In the genomic region with DNA sequence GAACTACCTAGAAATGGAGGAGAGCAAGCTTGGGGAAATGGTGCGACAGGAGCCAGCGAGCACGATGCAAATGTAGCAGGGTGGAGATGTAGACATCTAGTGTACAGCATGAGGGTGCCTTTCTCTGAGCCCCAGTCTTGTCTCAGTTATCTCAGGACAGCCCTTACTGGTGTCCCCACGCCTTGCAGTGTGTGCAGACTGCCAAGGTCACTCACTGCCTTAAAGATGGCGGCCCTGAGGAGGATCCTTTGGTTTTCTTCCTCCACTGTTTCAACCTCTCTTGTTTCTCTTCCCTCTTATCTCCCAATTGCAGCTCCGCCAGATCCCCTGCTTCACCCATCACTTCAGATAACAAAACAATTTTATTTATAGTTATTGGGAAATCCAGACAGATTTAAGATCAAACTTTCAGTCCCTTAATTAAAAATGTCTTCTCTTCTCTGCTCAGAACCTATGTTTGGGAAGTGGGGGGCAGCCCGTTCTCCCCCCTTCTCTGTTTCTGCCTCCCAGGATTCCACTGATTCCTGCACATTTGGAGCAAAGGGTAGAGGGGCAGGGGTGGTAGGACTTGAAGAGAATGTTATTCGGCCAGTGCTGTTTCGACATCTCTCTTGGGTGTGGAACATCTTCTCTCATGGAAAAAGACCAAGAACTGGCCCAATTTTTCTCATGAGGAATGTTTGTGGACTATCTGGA, we compare ENCODE assay signal across 19 mouse cellular contexts. TPM values are rescaled to one million over a fixed set of nuclear protein-coding genes. Genes with fewer than 3 reads are reported as not detected.
DNase-seq lines count a peak whose midpoint lies in the region; ATAC-seq lines count a peak whose summit lies in the region.
"Had no signal": no experiment of that assay in that cellular context is flagged by ENCODE, and none has a peak within 500 bp of the region (broad histone marks: within the 10 kb centered on the region; RNA-seq: fewer than 3 reads in every experiment).

No protein-coding gene starts in this region.

- H3K4me3 ChIP-seq in megakaryocyte, embryonic 14.5 days (replicated peaks): peak overlapping the region; percentile 9
- H3K4me3 ChIP-seq: embryonic facial prominence, embryonic 10.5 days; forebrain, embryonic 13.5 days had no signal

- H3K27me3 ChIP-seq in megakaryocyte, embryonic 14.5 days (replicated peaks): peaks cover 12% of the 10 kb centered on the region
- H3K27me3 ChIP-seq: forebrain, embryonic 13.5 days had no signal

- peaks cover 4% of the 10 kb centered on the region for H3K4me1 ChIP-seq in megakaryocyte, embryonic 14.5 days
- H3K4me1 ChIP-seq: forebrain, embryonic 13.5 days had no signal

- peaks cover 2% of the 10 kb centered on the region for H3K36me3 ChIP-seq in megakaryocyte, embryonic 14.5 days (replicated peaks; ENCODE audit: low read length)
- H3K36me3 ChIP-seq: embryonic facial prominence, embryonic 10.5 days; G1E had no signal

- peaks cover 25% of the 10 kb centered on the region for H3K9me3 ChIP-seq in megakaryocyte, embryonic 14.5 days
- H3K9me3 ChIP-seq: forebrain, embryonic 13.5 days had no signal

- peak; percentile 62 for DNase-seq in heart, adult 11 months
- no peak for DNase-seq in heart, postnatal 36 days
- DNase-seq in lung, postnatal 14 days: peak; percentile 15
- DNase-seq in neural tube, embryonic 10.5 days (ENCODE audit: extremely low spot score, low spot score): no peak
- no peak for DNase-seq in urinary bladder, adult 2 months (ENCODE audit: low spot score)
- DNase-seq: adrenal gland, postnatal 10 days; B cell, adult 2 months; cerebellum, adult 11-12 months; cerebellum, adult 9-10 months; cerebellum, postnatal 36 days; forebrain, postnatal 0 days; gastrocnemius, postnatal 14 days; heart, postnatal 10 days had no signal

- ATAC-seq in megakaryocyte, adult 5-6 weeks (ENCODE audit: poor library complexity, severe bottlenecking): no peak
- ATAC-seq: CD4-positive, CD25-positive, alpha-beta regulatory T cell, adult 4 months had no signal

- intact Hi-C loops in heart, postnatal 36 days (cut with DNase I): no loop called here

RNA-seq across cellular contexts. Expression of a gene that starts 20.5 kb away (rescaled TPM):
- total RNA-seq in heart, postnatal 36 days (2021): 1 to 10 TPM; 2.2 to 3.0 TPM
- 0.97 TPM in 1 of 2 replicates, not detected in the other for polyA plus RNA-seq in megakaryocyte, embryonic 14.5 days (2012; ENCODE audit: insufficient read depth, low replicate concordance)
- 0.76 and 0.98 TPM in 2 replicates for total RNA-seq in megakaryocyte, adult 5-6 weeks (2015)
- total RNA-seq in megakaryocyte, adult 5-6 weeks (2017): 2.1 and 2.3 TPM in 2 replicates
- polyA plus RNA-seq in urinary bladder, adult 2 months (2012; rRNA removed): 3.4 and 4.9 TPM in 2 replicates

Comparison
In these comparisons a context has a peak if more than half of its experiments do, and no peak if none do; other contexts are left out.
1. DNase-seq: peak in heart, adult 11 months (single experiment) and lung, postnatal 14 days (single experiment); none in heart, postnatal 36 days (0 of 2), neural tube, embryonic 10.5 days (single experiment) and urinary bladder, adult 2 months (single experiment).